Mouse (Mus musculus): ENCODE measurements around the gene Krt77.
A peak's percentile ranks its signal among the peaks of the same experiment; 100 is the strongest.

Krt77 gene

DNA sequence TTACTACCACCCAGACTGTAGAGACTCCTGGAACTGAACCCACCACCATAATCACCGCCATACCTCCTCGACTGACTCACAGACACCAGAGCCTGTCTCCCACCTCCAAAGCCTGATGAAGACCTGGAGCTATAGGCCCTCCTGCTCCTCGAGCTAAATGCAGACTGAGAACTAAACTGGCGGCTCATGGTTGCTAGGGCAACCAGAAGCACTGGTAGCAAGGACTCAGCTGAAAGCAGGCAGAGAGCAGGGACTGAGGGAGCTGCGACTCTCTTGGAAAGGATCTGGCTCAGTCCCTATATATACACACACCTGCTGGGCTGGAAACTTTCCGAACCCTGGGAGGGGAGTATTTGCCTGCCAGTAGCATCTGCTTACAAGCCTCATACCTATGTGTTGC, at the start of gene Krt77:
TSS of gene Krt77 (minus strand) at position 275 of the 400 bp plus-strand sequence.
- no peak for DNase-seq (ENCODE audit: low spot score)

GRCm38 (mm10) chr15:101916072-101916471, 46.6 kb upstream of the Krt77 start:
- no peak for DNase-seq (ENCODE audit: low spot score)

DNA sequence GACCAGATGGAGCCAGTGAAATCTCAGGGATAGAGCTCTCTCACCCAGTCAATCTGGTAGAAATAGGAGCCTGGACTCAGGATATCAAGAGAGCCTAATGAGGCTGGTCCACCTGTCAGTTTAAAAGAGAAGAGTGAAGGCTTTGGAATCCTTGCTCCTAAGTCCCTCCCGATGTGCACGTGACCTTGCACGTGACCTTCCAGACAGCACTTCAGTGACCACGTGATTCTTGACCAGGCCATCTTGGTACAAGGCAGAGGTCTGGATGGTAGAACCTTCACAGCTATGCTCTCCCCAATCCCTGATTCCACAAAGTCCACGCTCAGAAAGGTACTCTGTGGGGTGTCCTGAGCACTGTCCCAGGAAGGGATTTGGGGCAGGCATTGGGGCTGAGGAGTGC, 35.3 kb upstream of the Krt77 start:
- no peak for DNase-seq (ENCODE audit: low spot score)

GRCm38 (mm10) chr15:101902171-101903149, 33.0 kb upstream of the Krt77 start:
- DNase-seq (ENCODE audit: low spot score): peak; percentile 1

DNA sequence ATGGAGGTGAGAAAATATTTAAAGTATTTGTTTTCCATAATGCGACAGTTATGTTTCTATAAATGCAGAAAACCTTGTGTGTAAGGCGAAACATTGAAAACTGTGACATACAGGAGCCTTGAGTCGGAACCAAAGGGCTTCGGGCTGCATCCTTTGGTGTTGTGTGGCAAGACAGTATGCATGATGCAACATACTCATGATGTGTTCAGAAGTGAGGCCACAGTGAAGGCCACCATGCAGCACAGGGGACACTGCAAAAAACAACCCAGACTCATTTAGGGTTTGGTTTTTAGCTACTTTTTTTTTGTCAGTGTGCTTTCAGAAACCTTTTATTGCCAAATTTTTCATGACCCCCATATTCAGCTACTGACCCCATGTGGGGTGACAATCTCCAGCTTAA, 25.7 kb upstream of the Krt77 start:
- DNase-seq (ENCODE audit: low spot score): no peak

DNA sequence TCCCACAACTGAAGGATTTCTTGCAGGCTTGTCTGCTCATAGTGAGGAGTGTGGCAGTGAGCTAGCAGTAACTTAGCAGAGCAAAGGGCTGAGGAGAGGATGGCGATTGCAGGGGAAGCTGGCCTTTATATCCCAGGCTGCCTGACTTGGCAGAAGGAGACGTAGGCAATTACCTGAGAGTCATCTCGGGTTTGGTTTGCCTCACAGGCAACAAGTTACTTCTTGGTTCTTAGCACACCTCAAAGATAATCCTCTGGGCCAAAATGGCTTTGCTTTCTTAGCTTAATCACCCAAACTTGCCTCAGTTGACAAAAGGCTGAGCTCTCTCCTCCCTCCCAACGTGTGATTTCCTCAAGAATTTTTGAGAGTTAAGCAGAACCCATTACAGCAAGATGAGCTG, 23.3 kb upstream of the Krt77 start, which contains the start of gene Krt76:
TSS of gene Krt76 (minus strand) at position 101 of the 400 bp plus-strand sequence.
- no peak for DNase-seq (ENCODE audit: low spot score)

DNA sequence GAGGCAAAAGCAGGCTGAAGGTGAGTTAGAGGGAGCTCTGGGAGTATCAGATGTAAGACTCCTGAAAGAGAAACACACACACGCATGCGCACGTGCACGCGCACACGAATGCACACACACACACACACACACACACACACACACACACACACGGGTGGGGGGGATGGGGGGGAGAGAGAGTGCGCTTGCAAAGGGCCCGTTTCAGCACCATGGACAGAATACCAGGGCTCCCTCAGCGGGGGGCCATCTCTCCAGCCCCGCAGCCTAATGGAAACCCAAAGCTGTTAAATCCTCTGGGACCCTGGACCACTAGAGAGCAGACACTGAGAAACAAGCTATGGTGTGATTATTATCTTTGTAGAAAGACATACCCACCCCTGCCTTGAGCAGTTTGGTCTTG, 10.3 kb upstream of the Krt77 start:
- peak; percentile 66 for DNase-seq (ENCODE audit: low spot score)

DNA sequence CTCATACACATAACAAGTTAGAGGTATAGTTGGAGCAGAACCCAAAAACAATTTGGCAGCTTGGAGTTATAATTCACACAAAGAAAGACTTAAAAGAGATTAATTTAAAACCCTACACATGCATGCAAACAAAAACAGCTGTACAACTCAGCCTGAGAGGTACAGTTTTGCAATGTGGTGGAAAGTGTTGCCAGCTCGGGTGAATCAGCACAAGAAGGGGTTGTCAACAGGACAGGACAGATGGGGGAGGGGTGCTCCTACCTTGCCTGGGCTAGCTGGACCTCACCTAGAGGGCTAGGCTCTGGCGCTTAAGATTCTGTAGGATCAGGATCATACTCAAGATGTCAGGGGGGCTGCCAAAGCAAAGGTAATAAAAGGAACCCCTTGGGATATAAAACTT, 8.5 kb upstream of the Krt77 start:
- DNase-seq (ENCODE audit: low spot score): no peak

DNA sequence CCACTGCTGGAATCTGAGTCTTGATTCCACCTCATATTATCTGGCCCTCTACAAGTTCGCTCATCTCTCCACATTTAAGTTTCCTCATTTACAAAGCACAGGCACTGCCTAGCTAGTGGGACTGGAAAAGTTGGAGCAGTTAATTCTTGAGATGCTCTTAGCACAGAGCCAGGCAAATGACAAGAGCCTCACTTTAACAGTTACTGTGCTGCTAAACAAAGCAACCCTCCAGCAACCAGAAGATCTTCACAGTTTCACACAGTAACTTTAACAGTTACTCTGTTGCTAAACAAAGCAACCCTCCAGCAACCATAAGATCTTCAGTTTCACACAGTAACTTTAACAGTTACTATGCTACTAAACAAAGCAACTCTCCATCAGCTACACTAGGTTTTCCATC, 4.9 kb upstream of the Krt77 start:
- DNase-seq (ENCODE audit: low spot score): no peak

- DNase-seq (ENCODE audit: low spot score): no peak
These were observed 3.7 kb upstream of the Krt77 start for GRCm38 (mm10) chr15:101873231-101873630.

- DNase-seq (ENCODE audit: low spot score): no peak
These were observed 2.8 kb downstream of the Krt77 start for GRCm38 (mm10) chr15:101866754-101867153.

- peak; percentile 13 for DNase-seq (ENCODE audit: low spot score)
These were observed 8.9 kb downstream of the Krt77 start for GRCm38 (mm10) chr15:101860421-101861130.

- peak; percentile 51 for DNase-seq (ENCODE audit: low spot score)
These were observed 9.8 kb downstream of the Krt77 start for GRCm38 (mm10) chr15:101859735-101860170.

GRCm38 (mm10) chr15:101858673-101859425, 10.7 kb downstream of the Krt77 start:
- DNase-seq (ENCODE audit: low spot score): peak; percentile 36

DNA sequence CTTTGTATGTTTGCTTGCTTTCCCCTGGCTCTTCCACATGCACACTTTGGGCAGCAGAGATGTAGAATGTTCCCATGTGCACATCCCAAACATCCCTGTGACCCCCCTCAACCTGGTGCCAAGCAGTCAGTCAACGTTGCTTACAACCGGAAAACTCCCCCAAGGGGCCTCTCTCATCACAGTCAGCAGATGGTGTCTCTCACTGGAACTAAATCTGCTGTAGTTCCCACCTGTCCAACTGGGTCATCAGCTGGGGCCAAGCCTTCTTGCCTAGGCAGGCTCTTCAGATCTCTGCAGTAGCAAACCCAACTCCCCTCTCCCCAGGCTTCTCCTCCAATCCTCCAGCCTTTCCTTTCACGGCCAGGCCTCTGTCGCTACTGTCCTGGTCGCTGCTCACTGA, 12.8 kb downstream of the Krt77 start:
- no peak for DNase-seq (ENCODE audit: low spot score)

- no peak for DNase-seq (ENCODE audit: low spot score)
These were observed 13.8 kb downstream of the Krt77 start for GRCm38 (mm10) chr15:101855732-101856131.

DNA sequence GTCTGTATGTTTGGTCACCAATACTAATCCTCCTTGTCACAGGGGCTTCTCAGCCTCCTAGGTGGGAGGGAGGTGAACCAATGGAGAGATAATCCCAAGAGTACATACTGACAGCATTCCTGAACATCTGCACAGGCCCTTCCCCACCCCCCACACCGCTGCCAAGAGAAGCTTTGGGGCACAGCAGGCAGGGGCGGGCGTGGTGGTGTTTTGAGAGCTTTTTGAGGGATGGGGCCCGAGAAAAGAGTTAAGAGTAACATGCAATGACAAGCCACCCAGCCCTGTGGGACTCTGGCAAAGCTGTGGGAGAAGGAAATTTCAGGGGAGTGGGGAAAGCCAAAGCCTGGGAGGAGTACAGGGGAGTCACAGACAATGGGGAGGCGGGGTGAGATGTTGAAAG, 15.2 kb downstream of the Krt77 start:
- no peak for DNase-seq (ENCODE audit: low spot score)

DNA sequence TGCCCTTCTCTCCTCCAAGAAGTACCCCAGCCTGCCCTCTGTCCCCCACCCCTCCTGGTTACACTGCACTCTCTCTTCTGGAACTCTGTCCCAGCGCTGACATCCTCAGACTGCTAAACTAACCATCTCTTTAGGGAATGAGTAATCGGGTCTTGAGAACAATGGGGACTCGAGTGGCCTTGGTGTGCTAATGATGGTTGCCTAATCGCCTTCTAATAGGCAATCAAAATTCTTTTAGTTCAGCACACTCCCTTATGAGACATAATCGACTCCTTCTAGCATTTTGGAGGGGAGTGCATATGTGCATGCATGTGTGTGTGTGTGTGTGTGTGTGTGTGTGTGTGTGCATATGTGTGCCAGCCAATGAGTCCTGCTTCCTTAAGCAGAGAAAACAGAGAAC, 16.9 kb downstream of the Krt77 start:
- DNase-seq (ENCODE audit: low spot score): no peak

DNA sequence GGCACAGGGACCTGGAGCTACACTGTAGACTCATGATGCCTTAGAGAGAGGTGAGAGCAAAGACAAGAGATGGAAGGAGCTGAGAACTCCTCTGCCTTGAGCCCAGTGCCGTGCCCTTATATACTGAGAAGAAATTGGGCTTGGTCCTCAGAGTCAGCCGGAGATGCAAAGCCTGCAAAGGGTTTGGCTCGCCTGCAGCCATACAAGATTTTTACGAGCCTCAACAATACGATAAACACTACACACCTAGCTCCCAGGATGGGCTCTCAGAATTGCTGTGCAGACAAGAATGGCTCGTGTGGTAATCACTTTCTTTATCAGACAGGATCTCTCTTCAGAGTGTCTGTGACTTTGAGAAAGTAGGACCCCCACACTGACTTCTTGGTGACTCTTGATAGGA, 18.8 kb downstream of the Krt77 start, which contains the start of gene Krt1:
TSS of gene Krt1 (minus strand) at position 101 of the 400 bp plus-strand sequence.
- no peak for DNase-seq (ENCODE audit: low spot score)

GRCm38 (mm10) chr15:101845971-101846403, 23.5 kb downstream of the Krt77 start:
- DNase-seq (ENCODE audit: low spot score): peak; percentile 54

GRCm38 (mm10) chr15:101843192-101843591, 26.3 kb downstream of the Krt77 start:
- DNase-seq (ENCODE audit: low spot score): no peak

GRCm38 (mm10) chr15:101834784-101835328, 34.6 kb downstream of the Krt77 start:
- DNase-seq (ENCODE audit: low spot score): no peak

All from embryo, embryonic 10.5 days (tissue).